Mouse (Mus musculus): ENCODE data around the gene Gm5134.
A peak's percentile ranks its signal among the peaks of the same experiment; 100 is the strongest.
"Not testable (repeated sequence)": the region's sequence is repeated elsewhere in the genome, so short reads cannot be mapped to it uniquely, and the experiment has no call there.

Gm5134 gene

DNA sequence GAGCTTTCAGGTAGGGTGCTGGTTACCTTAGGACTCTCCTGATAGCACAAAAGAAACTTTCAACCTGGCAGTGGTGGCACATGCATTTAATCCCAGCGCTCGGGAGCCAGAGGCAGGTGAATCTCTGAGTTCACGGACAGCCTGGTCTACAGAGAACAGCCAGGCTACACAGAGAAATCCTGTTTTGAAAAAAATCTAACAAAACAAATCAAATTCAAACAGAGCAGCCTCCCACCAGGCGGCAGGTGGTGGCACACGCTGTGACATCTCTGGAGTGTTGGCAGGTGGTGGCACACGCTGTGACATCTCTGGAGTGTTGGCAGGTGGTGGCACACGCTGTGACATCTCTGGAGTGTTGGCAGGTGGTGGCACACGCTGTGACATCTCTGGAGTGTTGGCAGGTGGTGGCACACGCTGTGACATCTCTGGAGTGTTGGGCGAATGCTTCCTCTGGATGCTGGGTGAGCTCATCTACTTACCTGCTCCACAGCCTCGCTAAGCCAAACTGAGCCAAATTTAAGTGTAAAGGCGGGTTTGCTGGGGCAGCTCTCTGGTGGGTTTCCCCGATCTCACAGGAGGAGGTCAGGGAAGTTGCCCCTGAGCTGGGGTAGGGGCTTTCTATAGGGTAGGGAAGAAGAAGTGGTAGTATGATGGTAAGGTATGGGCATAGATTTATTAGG, 40.4 kb downstream of the Gm5134 start:
- DNase-seq (ENCODE audit: low spot score in 2 of 2), result not testable (repeated sequence)

DNA sequence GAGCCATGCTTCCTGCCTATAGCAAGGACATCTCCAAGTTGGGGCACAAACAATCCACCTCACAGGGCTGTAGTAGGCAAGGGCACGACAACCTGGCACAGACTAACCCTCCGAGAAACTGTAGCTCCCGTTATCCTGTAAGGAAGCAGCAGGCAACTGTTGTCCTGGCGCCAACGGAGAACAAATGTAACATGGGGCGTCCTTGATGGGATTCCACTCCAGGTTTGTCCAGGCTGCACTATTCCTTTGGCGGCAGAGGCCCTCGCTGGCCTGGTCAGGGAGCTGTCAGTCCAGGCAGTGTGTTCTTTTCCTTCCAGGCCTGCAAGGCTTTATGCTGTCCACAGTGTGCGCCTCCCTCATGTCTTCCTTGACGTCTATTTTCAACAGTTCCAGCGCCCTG, 41.1 kb downstream of the Gm5134 start:
- DNase-seq (ENCODE audit: low spot score in 2 of 2), result no peak

DNA sequence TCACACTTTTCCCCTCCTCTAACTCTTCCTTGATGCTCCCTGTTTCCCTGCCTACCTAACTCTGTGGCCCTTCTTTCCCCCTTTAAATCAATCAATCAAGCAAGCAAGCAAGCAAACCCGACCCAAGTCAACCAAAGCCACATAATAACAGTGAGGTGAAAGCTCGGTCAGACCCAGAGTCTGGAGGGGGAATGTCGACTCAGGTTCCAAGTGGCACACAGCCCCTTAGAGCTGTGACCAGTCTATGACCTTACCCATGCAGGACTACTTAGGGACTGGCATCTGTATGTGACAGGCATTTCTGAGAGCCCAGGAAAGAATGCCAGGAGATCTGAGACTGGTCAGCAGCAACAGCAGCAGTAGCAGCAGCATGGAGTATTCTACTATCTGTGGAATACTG, 42.0 kb downstream of the Gm5134 start:
- DNase-seq (ENCODE audit: low spot score in 2 of 2), result no peak

DNA sequence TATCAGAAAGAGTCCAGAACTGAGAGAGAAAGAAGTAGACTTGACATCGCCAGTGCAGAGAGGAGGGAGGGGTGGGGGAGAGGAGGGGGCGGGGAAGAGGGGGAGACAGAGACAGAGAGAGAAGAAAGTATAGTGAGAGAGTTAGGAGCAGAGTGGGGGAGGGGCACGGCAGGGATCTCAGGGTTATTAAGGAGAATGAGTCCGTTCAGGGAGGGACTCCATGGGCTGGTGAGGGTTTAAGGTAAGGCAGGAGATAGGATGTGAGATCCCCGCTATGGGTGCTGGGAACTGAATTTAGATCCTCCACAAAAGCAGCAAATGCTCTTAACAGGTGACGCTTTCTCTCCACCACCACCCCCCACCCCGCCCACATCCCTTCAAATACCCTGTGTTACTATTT, 46.8 kb downstream of the Gm5134 start:
- no peak for DNase-seq (ENCODE audit: low spot score in 2 of 2)

DNA sequence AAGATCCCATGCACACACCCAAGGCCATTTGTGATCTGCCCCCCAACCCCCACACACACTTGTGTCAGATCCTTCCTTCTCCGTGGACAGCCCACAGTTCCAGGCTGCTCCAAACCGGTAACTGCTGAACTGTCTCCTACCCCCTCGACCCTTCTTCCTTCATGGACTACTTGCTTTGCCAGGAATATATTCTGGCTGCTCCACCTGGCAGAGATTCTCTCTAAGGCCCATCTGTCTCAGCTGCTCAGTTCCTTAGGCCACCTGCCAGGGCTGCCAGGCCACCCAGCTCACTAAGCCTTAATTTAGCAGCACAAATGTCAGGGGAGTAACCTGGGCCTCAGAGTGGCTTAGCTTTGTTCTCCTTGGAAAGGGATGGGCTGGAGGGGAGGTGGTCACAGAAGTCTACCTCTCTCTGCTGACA, 47.8 kb downstream of the Gm5134 start:
- DNase-seq (ENCODE audit: low spot score in 2 of 2), result no peak

DNA sequence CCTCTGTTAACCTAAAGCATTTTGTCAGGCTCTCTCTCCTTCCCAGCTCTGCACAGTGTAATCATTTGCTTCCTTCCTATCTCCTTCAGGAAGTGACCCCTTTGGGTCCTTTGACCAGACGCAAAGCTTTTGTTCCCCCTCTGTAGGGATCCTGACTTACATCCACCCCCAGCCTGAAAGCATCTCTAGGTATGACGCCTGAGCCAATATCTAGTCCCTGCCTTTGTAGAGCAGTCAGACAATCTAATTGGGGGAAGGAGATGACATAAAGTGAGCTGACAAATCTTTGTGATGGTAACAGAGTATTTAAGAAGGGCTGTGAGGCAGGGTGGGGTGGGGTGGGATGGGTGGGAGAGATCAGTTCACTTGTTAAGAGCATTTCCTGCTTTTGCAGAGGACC, 48.3 kb downstream of the Gm5134 start:
- DNase-seq (ENCODE audit: low spot score in 2 of 2), result no peak

DNA sequence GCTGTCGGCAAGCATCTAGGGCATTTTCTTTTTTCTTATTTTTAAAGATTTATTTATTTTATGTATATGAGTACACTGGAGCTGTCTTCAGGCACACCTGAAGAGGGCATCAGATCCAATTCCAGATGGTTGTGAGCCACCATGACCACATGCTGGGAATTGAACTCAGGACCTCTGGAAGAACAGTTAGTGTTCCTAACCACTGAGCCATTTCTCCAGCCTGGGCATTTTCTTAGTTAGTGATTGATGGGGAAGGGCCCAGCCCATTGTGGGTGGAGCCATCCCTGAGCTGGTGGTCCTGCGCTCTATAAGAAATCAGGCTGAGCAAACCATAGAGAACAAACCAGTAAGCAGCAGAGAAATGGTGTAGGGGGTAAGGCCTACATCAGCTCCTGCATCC, 48.9 kb downstream of the Gm5134 start:
- no peak for DNase-seq (ENCODE audit: low spot score in 2 of 2)

DNA sequence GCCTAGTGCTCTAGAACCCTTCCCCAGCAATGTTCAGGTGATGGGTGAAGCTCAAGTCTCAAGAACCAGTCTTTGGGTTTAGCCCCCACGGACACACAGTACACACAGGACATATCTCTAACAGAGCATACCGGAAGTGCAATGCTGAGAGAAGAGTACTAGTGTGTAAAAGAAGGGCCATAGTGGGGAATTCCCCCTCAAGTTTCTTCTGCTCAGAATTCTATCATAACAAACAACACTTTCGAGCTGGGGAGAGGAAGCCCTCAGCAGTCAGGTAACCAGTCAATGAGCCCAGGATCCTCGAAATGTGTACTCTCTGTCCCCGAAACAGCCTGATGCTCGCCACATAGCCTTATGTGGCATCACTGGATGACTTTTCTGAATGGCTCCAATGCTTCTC, 52.1 kb downstream of the Gm5134 start:
- DNase-seq (ENCODE audit: low spot score in 2 of 2), result no peak

DNA sequence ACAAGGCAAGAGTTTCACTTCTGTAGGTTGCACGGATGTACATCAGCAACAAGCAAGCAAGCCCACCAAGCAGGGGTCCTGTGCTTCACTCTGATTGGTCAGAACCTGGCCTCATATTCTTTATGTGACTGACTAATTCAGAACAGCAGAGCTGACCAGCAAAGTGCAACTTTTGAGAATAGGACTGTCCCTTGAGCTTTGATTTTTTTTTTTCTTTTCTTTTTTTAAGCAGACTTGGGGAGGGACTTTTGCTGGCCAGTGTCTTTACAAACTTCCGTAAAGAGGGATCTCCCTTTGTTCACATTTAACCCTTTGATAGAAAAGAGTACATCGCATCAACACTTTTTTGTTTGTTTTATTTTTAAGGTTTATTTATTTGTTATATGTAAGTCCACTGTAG, 55.5 kb downstream of the Gm5134 start:
- DNase-seq (ENCODE audit: low spot score in 2 of 2), result no peak

DNA sequence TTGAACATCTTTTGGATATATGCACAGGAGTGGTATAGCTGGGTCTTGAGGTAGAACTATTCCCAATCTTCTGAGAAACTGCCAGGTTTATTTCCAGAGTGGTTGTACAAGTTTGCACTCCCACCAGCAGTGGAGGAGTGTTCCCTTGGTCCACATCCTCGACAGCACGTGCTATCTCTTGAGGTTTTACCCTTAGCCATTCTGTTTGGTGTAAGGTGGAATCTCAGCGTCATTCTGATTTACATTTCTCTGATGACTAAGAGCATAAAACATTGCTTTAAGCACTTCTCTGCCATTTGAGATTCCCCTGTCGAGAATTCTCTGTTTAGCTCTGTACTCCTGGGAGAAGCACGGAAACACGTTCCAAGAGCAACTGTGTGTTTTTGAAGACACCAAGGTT, 58.6 kb downstream of the Gm5134 start:
- DNase-seq (ENCODE audit: low spot score in 2 of 2), result no peak

DNA sequence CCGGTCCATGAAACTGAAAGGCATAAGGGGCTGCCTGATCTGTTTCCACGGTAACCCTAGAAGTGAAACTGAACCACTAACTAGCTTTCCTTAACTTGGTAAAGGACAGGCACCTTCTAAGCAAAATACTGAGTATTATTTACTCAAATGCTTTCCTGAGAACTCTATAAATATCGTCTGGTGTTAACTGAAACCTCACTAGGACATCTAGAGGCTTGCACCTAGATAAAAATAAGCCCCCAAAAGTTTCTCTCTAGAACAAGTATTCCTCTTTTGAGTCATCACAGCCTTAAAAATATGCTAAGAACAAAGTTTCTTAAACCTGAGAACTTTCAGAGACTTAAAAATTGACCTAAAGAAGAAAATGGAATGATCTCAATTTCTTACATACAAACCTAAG, 62.6 kb downstream of the Gm5134 start:
- no peak for DNase-seq (ENCODE audit: low spot score in 2 of 2)

DNA sequence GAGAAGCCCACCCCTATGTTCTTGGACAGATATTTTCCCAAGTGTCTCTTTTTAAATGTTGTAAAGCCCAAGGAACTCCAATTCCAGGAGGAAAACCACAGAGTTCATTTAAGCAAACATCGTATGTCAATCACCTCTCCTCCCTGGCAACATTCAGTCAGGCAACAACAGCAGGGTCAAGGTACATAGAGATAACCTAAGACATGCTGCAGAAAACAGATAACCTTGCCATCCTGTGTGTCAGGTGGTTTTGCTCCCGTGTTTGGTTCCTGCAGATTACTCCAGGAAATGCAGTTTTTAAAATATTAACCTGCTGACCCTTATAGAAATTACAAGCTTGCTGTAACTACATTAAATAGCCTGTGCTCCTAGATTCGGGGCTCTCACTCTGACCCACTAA, 67.4 kb downstream of the Gm5134 start:
- DNase-seq (ENCODE audit: low spot score in 2 of 2), result no peak

DNA sequence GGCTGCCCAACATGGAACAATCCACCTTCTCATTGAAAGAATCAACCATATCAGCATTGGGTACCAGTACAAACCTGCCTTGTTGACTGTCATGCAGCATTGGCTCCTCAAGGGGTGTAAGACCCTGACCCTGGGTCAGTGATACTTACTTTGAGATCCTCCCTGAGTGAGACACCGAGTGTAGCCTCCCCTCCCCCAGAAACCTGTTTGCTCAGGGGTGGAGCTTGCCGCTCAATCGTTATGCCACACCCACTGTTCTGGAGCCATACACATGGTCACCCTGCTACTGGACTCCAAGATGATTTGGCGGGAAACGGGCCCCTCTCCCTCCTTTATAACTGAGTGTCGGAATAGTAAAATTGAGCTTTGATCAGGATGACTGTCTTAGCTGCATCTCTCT, 69.6 kb downstream of the Gm5134 start:
- DNase-seq (ENCODE audit: low spot score in 2 of 2), result no peak

DNA sequence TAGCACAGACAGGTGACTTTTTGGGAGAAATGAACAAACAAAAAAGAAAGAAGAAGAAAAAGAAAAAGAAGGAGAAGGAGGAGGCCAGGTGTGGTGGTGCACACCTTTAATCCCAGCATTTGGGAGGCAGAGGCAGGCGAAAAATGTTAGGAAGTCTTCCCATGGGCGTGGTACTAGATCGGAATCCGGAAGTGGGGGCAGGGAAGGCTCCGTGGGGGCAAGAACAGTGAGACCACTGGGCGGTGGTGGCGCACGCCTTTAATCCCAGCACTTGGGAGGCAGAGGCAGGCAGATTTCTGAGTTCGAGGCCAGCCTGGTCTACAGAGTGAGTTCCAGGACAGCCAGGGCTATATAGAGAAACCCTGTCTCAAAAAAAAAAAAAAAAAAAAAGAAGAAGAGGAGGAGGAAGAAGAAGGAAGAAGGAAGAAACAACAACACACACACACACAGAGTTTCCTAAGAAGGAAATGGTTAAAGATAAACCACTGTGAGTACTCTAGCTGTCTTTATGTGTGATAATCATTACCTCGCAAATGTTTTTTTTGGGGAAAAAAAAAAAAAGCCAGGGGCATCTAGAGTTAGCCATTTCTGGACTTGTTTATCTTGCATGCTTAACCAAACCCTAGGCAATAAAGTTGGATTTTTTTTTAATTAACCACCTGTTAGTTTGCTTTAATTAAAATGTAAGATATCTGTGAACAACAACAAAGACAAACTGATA, 71.3 kb downstream of the Gm5134 start:
- no peak for DNase-seq (ENCODE audit: low spot score in 2 of 2)

DNA sequence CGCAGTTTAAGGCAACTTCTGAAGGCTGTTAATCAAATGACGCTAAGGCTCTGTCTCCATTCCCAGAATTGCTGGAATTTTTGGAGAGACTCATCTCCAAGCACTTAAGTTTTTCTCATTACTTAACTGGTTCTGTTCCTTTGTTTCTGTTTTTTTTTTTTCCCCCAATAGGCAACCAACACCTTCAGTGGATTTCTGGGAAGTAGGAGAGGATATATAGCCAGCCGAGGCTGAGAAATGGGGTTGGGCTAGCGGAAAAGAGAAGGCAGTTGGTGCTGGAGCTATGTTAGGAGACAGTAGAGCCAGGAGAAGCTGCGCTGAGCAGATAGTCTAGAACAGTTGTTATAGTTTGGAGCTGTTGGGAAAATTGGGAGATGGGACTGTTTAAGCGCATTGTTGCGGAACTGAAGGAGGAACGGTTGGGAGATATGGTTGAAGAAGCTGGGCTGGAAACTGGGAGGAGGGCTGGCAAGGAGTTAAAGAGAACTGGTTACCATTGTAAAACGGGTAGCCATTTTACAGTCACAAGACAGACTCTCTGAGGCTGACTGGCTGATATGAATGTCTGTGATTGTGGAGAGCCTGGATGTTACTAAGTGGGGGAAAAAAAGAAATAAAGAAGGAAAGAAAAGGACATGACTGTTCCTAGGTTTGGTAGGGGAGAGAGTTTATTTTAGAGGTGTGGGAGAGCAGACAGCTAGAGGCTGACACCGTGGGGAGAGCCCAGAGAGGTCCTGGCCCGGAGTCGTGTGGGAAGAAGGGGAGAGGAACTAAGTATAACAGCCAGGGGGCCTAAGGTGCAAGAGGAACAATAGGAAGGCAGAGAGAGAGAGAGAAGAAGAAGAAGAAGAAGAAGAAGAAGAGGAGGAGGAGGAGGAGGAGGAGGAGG, 73.1 kb downstream of the Gm5134 start:
- no peak for DNase-seq (ENCODE audit: low spot score in 2 of 2)

DNA sequence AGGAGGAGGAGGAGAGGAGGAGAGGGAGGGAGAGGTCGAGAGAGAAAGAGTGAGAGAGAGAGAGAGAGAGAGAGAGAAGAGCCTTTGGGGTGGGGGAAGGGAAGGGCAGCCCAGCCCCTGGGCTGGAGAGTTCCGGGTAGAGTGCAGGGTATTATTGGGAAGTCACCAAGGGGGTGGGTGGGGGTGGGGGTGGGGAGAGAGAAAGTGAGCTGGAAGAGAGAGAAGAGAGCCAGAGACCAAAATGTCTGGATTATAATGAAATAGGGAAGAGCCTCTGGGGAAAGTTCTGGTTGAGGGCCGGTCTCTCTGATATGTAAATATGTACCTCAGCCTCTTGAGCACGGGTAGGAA, 73.7 kb downstream of the Gm5134 start:
- DNase-seq (ENCODE audit: low spot score in 2 of 2), result no peak

DNA sequence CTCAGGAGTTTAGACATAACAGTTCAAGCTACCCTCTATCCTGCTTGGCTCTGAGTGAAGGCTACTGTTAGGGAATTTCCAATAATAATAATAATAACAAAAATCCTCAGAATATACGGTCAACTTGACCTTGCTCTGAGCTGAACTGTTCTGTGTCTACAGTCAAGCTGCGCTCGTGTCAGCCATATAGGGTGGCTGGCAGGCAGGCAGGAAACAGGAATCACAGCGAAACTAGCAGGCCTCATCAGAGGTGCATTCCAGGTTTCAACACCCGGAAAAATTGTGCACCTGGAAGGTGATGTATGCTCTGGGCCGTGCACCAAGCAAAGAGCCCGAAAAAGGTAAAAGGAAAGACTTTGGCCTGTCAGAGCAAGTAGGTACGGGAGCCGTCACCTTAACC, 74.1 kb downstream of the Gm5134 start:
- no peak for DNase-seq (ENCODE audit: low spot score in 2 of 2)

DNA sequence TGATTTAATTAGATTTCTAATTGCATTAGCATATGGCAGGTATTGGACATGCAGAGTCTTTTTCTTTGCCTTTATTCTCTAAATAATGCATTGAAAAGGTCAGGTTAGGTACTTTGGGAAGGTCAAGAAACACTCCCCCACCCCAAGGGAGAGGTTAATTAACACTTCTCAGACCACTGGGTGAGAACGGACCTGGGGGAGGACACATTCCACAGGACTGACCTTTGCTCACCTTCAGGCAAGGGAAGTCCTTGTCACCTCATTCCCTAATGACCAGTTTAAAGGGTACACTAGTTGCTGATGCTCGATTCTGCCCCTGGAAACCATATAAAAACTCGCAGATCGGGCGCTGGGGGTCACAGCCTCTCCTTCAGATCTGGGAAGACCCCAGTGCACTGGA, 75.0 kb downstream of the Gm5134 start:
- DNase-seq (ENCODE audit: low spot score in 2 of 2), result no peak

DNA sequence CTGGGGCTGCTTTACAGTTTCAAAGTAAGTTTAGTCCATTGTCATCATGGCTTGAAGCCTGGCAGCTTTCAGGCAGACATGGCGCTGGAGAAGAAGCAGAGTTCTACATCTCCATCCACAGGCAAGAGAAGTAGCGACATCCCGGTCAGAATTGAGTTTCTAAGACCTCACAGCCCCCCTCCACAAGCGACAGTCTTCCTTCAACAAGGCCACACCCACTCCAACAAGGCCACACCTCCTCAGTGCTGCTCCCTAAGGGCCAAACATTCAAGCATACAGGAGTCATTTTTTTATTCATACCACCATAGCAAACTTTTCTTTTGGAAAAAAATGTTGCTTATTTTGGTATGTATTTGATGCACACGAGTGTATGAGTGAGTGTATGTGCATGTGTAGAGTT, 76.2 kb downstream of the Gm5134 start:
- no peak for DNase-seq (ENCODE audit: low spot score in 2 of 2)

DNA sequence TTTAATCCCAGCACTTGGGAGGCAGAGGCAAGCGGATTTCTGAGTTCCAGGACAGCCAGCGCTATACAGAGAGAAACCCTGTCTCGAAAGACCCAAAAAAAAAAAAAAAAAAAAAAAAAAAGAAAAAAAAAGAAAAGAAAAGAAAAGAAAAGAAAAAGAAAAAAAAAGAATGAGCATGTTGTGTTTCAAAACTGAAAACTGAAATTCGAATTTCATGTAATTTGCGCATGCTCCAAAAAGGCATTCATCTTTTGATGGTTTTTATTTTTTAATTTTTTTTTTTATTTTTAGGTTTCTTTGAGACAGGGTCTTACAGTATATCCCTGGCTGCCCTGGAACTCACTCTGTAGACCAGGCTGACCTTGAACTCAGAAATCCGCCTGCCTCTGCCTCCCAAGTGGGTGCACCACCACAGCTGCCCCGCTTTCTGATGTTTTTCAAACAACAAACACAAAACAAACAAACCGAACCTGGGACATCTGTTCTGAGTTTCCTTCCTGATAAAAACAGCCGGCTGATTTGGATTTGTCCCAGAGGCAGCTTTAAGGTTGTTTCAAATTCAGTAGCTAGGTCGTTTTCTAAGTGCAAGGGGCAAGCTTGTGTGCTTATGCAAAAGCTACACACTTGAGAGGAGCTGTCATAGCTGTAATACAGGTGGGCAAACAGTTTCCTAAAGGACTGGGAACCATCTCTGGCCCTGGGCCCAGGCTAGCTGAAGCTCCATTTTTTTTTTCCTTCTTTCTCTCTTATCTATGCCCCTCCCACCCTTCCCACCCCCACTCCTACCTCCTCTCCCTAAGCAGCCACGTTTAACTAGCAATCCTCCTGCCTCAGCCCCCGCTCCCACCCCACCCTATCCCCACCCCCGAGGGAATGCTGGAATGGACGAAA, 77.4 kb downstream of the Gm5134 start:
- no peak for DNase-seq (ENCODE audit: low spot score in 2 of 2)

DNA sequence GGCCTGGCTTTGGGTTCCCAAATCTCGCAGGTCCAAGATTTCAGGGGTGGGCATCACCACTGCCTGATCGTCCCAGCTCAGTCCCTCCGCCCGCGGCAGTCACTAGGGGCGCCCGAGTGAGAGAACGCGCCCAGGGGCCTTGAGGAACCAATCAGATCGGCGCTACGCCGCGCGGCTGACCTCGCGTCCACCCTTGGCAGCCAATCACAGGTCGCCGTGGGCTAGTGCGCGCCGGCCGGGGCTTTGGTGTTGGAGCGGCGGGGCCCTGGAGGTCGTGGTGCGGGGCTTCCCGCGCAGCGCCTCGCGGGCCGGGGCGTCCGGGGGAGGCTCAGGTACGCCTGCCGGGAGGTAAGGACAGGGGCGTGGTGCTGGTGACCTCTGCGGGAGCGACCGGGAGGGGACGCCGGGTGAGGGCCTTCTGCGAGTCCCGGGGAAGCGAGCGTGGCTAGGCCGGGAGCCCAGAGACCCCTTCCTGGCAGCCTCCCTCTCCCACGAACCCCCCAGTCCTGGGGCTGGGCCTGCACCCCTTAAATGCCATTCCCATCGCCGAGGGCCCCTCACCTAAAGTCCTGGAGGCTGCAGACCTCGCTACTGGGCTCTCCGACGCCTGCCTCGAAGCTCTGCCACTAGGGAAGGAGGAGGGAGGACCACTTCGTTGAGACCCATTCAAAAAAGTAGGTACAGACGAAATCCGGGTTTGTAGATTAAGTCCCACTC, 78.2 kb downstream of the Gm5134 start, which contains the start of gene Zfp280b:
TSS of gene Zfp280b (plus strand) at position 249 of the 717 bp plus-strand sequence.
- peak; percentile 93 to 97 for DNase-seq (ENCODE audit: low spot score in 2 of 2)

Measured in spleen, postnatal 4 days (tissue).